In the genomic region with DNA sequence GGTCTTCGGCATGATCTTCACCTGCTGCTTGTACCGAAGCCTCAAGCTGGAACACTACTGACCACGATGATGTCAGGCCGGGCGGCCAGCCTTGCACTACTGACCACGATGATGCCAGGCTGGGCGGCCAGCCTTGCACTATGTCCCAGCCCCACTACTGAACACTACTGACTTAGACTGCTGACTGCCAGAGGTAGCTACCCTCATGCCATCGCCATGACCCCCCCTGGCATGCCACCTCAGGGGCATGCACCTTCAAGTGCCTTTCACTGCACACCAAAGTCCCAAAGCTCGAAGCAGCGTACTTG, we compare ENCODE assay signal across 15 mouse cellular contexts. TPM values are rescaled to one million over a fixed set of nuclear protein-coding genes. Genes with fewer than 3 reads are reported as not detected.
DNase-seq lines count a peak whose midpoint lies in the region; ATAC-seq and TF ChIP-seq lines count a peak whose summit lies in the region.
"Had no signal": no experiment of that assay in that cellular context is flagged by ENCODE, and none has a peak within 500 bp of the region (broad histone marks: within the 10 kb centered on the region; RNA-seq: fewer than 3 reads in every experiment).

No protein-coding gene starts in this region.

- no peak overlapping the region for H3K27ac ChIP-seq in gastrocnemius, adult 2 months
- 0 out of 2 replicates have a peak overlapping the region, but pooled peaks have one; percentile 92 for H3K27ac ChIP-seq in kidney, embryonic 15.5 days
- H3K27ac ChIP-seq in neural tube, embryonic 12.5 days = no peak overlapping the region
- H3K27ac ChIP-seq in neural tube, embryonic 15.5 days (replicated peaks) = no peak overlapping the region
- H3K27ac ChIP-seq: embryonic facial prominence, embryonic 13.5 days; forebrain, embryonic 12.5 days; hindbrain, embryonic 14.5 days; intestine, embryonic 15.5 days had no signal

- ATAC-seq in kidney, embryonic 15.5 days (replicated peaks; ENCODE audit: low FRiP score) = no peak
- ATAC-seq in neural tube, embryonic 12.5 days (ENCODE audit: low FRiP score, low read depth) = no peak
- ATAC-seq in neural tube, embryonic 15.5 days (ENCODE audit: low FRiP score) = no peak
- ATAC-seq: forebrain, embryonic 16.5 days; intestine, embryonic 15.5 days had no signal

- no peak overlapping the region for H3K4me3 ChIP-seq in gastrocnemius, adult 2 months
- H3K4me3 ChIP-seq in kidney, embryonic 15.5 days (replicated peaks) = no peak overlapping the region
- no peak overlapping the region for H3K4me3 ChIP-seq in neural tube, embryonic 12.5 days
- no peak overlapping the region for H3K4me3 ChIP-seq in neural tube, embryonic 15.5 days (replicated peaks)
- H3K4me3 ChIP-seq: embryonic facial prominence, embryonic 13.5 days; forebrain, embryonic 12.5 days; heart, embryonic 13.5 days; intestine, embryonic 15.5 days had no signal

- H3K9me3 ChIP-seq in kidney, embryonic 15.5 days (replicated peaks) = no peaks in the 10 kb centered on the region
- H3K9me3 ChIP-seq in neural tube, embryonic 12.5 days = no peaks in the 10 kb centered on the region
- no peaks in the 10 kb centered on the region for H3K9me3 ChIP-seq in neural tube, embryonic 15.5 days (replicated peaks)
- H3K9me3 ChIP-seq: embryonic facial prominence, embryonic 13.5 days; forebrain, embryonic 12.5 days; heart, embryonic 13.5 days; intestine, embryonic 15.5 days had no signal

- peaks cover 5% of the 10 kb centered on the region for H3K27me3 ChIP-seq in kidney, embryonic 15.5 days
- H3K27me3 ChIP-seq in neural tube, embryonic 12.5 days (replicated peaks) = peaks cover 14% of the 10 kb centered on the region
- H3K27me3 ChIP-seq in neural tube, embryonic 15.5 days (replicated peaks) = peaks cover 12% of the 10 kb centered on the region

- H3K9ac ChIP-seq in kidney, embryonic 15.5 days = no peak overlapping the region
- H3K9ac ChIP-seq in neural tube, embryonic 12.5 days = no peak overlapping the region
- no peak overlapping the region for H3K9ac ChIP-seq in neural tube, embryonic 15.5 days (replicated peaks)
- H3K9ac ChIP-seq: embryonic facial prominence, embryonic 13.5 days; forebrain, embryonic 12.5 days; intestine, embryonic 15.5 days had no signal

- peaks cover 35% of the 10 kb centered on the region for H3K36me3 ChIP-seq in kidney, embryonic 15.5 days
- H3K36me3 ChIP-seq in neural tube, embryonic 12.5 days = peaks cover 37% of the 10 kb centered on the region
- peaks cover 29% of the 10 kb centered on the region for H3K36me3 ChIP-seq in neural tube, embryonic 15.5 days

- H3K4me1 ChIP-seq in kidney, embryonic 15.5 days = peaks cover 66% of the 10 kb centered on the region
- H3K4me1 ChIP-seq in neural tube, embryonic 12.5 days = peaks cover 41% of the 10 kb centered on the region
- peaks cover 59% of the 10 kb centered on the region for H3K4me1 ChIP-seq in neural tube, embryonic 15.5 days

- no peak overlapping the region for H3K4me2 ChIP-seq in kidney, embryonic 15.5 days
- peak overlapping the region; percentile 76; the same call in 1 of the 2 replicates for H3K4me2 ChIP-seq in neural tube, embryonic 12.5 days (replicated peaks)
- no peak overlapping the region for H3K4me2 ChIP-seq in neural tube, embryonic 15.5 days
- H3K4me2 ChIP-seq: embryonic facial prominence, embryonic 13.5 days; forebrain, embryonic 12.5 days; intestine, embryonic 15.5 days had no signal

- WGBS in kidney, embryonic 15.5 days = 90% methylated on average over 10 of the region's 10 CpGs
- WGBS in neural tube, embryonic 12.5 days = 94% methylated on average over 10 of the region's 10 CpGs
- WGBS in neural tube, embryonic 15.5 days = 96% methylated on average over 10 of the region's 10 CpGs

- DNase-seq in gastrocnemius, adult 2 months = peak; percentile 16
- DNase-seq in gastrocnemius, postnatal 25 days = no peak
- DNase-seq in kidney, postnatal 4 days = no peak
- DNase-seq in right cerebral cortex, postnatal 10 days (ENCODE audit: low spot score in 2 of 2) = no peak
- DNase-seq: adrenal gland, postnatal 25 days; cerebellum, postnatal 36 days had no signal

- no peak for TF ChIP-seq CTCF in gastrocnemius, adult 2 months (IDR thresholded peaks at IDR 0.05)

- intact Hi-C loops in gastrocnemius, adult 2 months (cut with DNase I) = no loop called here

RNA-seq across cellular contexts. Expression of a gene that starts 3.4 kb away (rescaled TPM):
- 10 to 100 TPM; 83.2 to 90.2 TPM for total RNA-seq in gastrocnemius, adult 2 months (2021)
- total RNA-seq in gastrocnemius, postnatal 25 days (2021) = 10 to 100 TPM; 67.7 to 87.4 TPM
- 30.9 and 34.8 TPM in 2 replicates for polyA plus RNA-seq in kidney, embryonic 15.5 days (2015; fragmentation: Nextera tagmentation; extraction: Ambion mirVana)
- 20.6 and 22.7 TPM in 2 replicates for polyA plus RNA-seq in neural tube, embryonic 12.5 days (2016; fragmentation: Nextera tagmentation; extraction: Ambion mirVana)
- 23.7 and 25.1 TPM in 2 replicates for polyA plus RNA-seq in neural tube, embryonic 15.5 days (2015; fragmentation: Nextera tagmentation; extraction: Ambion mirVana)

RNA-seq across cellular contexts. Expression of a gene that starts 4.3 kb away (rescaled TPM):
- 10 to 100 TPM; 55.5 to 58.8 TPM for total RNA-seq in gastrocnemius, adult 2 months (2021)
- total RNA-seq in gastrocnemius, postnatal 25 days (2021) = 10 to 100 TPM; 55.2 to 56.0 TPM
- 78.7 and 81.5 TPM in 2 replicates for polyA plus RNA-seq in kidney, embryonic 15.5 days (2015; fragmentation: Nextera tagmentation; extraction: Ambion mirVana)
- 73.5 and 80.6 TPM in 2 replicates for polyA plus RNA-seq in neural tube, embryonic 12.5 days (2016; fragmentation: Nextera tagmentation; extraction: Ambion mirVana)
- 85.3 and 89.8 TPM in 2 replicates for polyA plus RNA-seq in neural tube, embryonic 15.5 days (2015; fragmentation: Nextera tagmentation; extraction: Ambion mirVana)

RNA-seq across cellular contexts. Expression of a gene that starts 4.4 kb away (rescaled TPM):
- total RNA-seq in gastrocnemius, adult 2 months (2021) = 1 to 10 TPM; 7.6 to 8.2 TPM
- total RNA-seq in gastrocnemius, postnatal 25 days (2021) = 10 to 100 TPM in 1 of 2 experiments, 1 to 10 TPM in 1; 5.6 to 16.5 TPM
- polyA plus RNA-seq in kidney, embryonic 15.5 days (2015; fragmentation: Nextera tagmentation; extraction: Ambion mirVana) = 91.6 and 93.4 TPM in 2 replicates
- polyA plus RNA-seq in neural tube, embryonic 12.5 days (2016; fragmentation: Nextera tagmentation; extraction: Ambion mirVana) = 34.2 and 37.1 TPM in 2 replicates
- polyA plus RNA-seq in neural tube, embryonic 15.5 days (2015; fragmentation: Nextera tagmentation; extraction: Ambion mirVana) = 73.0 and 77.3 TPM in 2 replicates

RNA-seq across cellular contexts. Expression of a gene that starts 9.7 kb away (rescaled TPM):
- total RNA-seq in gastrocnemius, adult 2 months (2021) = 1 to 10 TPM; 6.1 to 6.3 TPM
- 1 to 10 TPM; 3.9 to 7.0 TPM for total RNA-seq in gastrocnemius, postnatal 25 days (2021)
- 19.3 and 22.0 TPM in 2 replicates for polyA plus RNA-seq in kidney, embryonic 15.5 days (2015; fragmentation: Nextera tagmentation; extraction: Ambion mirVana)
- polyA plus RNA-seq in neural tube, embryonic 12.5 days (2016; fragmentation: Nextera tagmentation; extraction: Ambion mirVana) = 6.7 and 7.6 TPM in 2 replicates
- 7.1 and 9.6 TPM in 2 replicates for polyA plus RNA-seq in neural tube, embryonic 15.5 days (2015; fragmentation: Nextera tagmentation; extraction: Ambion mirVana)

RNA-seq across cellular contexts. Expression of a gene that starts 15.6 kb away (rescaled TPM):
- 100 to 1,000 TPM; 345 to 348 TPM for total RNA-seq in gastrocnemius, adult 2 months (2021)
- 100 to 1,000 TPM; 265 to 357 TPM for total RNA-seq in gastrocnemius, postnatal 25 days (2021)
- polyA plus RNA-seq in kidney, embryonic 15.5 days (2015; fragmentation: Nextera tagmentation; extraction: Ambion mirVana) = 36.3 and 41.7 TPM in 2 replicates
- polyA plus RNA-seq in neural tube, embryonic 12.5 days (2016; fragmentation: Nextera tagmentation; extraction: Ambion mirVana) = 15.8 and 16.5 TPM in 2 replicates
- polyA plus RNA-seq in neural tube, embryonic 15.5 days (2015; fragmentation: Nextera tagmentation; extraction: Ambion mirVana) = 17.2 and 25.7 TPM in 2 replicates
